Mouse (Mus musculus): Measurements from ENCODE around the gene Psg23. TPM values are rescaled to one million over a fixed set of nuclear protein-coding genes. Genes with fewer than 3 reads are reported as not detected.

Gene Psg23
- not detected for polyA plus RNA-seq (2017; shearing (Covaris generic))

DNA sequence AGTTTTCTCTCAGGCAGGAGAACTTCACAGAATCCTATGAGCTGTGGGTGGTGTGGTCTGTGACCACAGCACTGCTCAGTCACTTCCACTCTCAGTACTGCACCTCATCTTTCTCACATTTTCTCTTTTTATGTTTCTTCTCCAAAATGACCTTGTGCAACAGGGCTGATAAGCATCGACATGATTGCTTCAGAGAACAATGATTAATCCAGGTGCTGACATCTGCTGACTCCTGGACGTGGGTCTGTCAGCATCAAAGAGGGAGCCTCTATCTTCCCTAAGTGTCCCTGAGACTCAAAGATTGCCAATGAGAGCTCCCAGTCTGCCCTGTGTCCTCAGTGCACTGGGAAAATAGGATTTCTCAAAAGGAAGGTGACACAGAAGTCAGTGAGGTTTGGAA lies at the start of gene Psg23:
Gene Psg23 (minus strand): TSS at position 101 of the 400 bp plus-strand sequence.

GRCm38 (mm10) chr7:18656625-18657024 lies 40.3 kb upstream of the Psg23 start, which contains the start of gene Psg21:
Psg21 (minus strand) TSS chr7:18656725.

DNA sequence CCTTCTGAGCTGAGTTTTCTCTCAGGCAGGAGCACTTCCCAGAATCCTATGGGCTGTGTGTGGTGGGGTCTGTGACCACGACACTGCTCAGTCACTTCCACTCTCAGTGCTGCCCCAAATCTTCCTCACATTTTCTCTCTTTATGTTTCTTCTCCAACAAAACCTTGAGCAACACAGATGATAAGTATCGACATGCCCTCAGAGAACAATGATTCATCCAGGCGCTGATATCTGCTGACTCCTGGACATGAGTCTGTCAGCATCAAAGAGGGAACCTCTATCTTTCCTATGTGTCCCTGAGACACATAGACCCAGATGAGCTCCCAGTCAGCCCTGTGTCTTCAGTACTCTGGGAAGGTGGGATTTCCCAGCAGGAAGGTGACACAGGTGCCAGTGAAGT lies 49.1 kb downstream of the Psg23 start, which contains the start of gene Psg27:
Gene Psg27 (minus strand): TSS at position 101 of the 400 bp plus-strand sequence.

Other genes with a start within 250 kb of the Psg23 start
- gene Psg28, start 184.5 kb downstream of the Psg23 start, polyA plus RNA-seq (2017; shearing (Covaris generic)), result not detected
- not detected for gene Psg26, start 132.3 kb downstream of the Psg23 start, polyA plus RNA-seq (2017; shearing (Covaris generic))
- not detected for gene Psg25, start 84.2 kb downstream of the Psg23 start, polyA plus RNA-seq (2017; shearing (Covaris generic))
- gene Psg27, start 49.2 kb downstream of the Psg23 start, polyA plus RNA-seq (2017; shearing (Covaris generic)), result not detected
- not detected for gene Psg21, start 40.2 kb upstream of the Psg23 start, polyA plus RNA-seq (2017; shearing (Covaris generic))
- not detected for gene Psg20, start 69.7 kb upstream of the Psg23 start, polyA plus RNA-seq (2017; shearing (Covaris generic))
- gene Psg22, start 101.6 kb upstream of the Psg23 start, polyA plus RNA-seq (2017; shearing (Covaris generic)), result not detected
- not detected for gene Psg19, start 182.0 kb upstream of the Psg23 start, polyA plus RNA-seq (2017; shearing (Covaris generic))
- gene Psg17, start 205.1 kb upstream of the Psg23 start, polyA plus RNA-seq (2017; shearing (Covaris generic)), result not detected
- gene Mill2, start 223.5 kb upstream of the Psg23 start, polyA plus RNA-seq (2017; shearing (Covaris generic)), result 0.12 TPM